Mouse (Mus musculus) heart, postnatal 0 days (tissue): ENCODE measurements around the gene Utp11. TPM values are rescaled to one million over a fixed set of nuclear protein-coding genes. Genes with fewer than 3 reads are reported as not detected.
"Not testable (repeated sequence)": the region's sequence is repeated elsewhere in the genome, so short reads cannot be mapped to it uniquely, and the experiment has no call there.

Experiments
- ATAC-seq: fragments of 200-750 bp; cut with Nextera tagmentation; 2 replicates; pipeline ENCODE4 v1.8.0; 2017; ENCODE audit warnings: low read depth, moderate number of reproducible peaks, moderate library complexity; ENCODE audit not compliant: insufficient read depth
- DNase-seq: peaks from one replicate; pipeline ENCODE4 v3.0.0-alpha.2; 2016; ENCODE audit warnings: low spot score
- H3K27ac ChIP-seq: fragments of 300-500 bp; sonication (generic); 2 replicates; pipeline ENCODE4 v1.5.1; 2014; ENCODE audit warnings: low read depth, mild to moderate bottlenecking
- H3K27me3 ChIP-seq: fragments of 300-500 bp; sonication (generic); 2 replicates; pipeline ENCODE4 v1.6.1; 2014; ENCODE audit warnings: low read length, mixed read lengths; ENCODE audit not compliant: control insufficient read depth, insufficient read depth
- H3K36me3 ChIP-seq: fragments of 300-500 bp; sonication (generic); replicated peaks from 2 replicates; pipeline ENCODE4 v1.6.1; 2014; ENCODE audit warnings: low read length, mixed read lengths; ENCODE audit not compliant: control insufficient read depth, insufficient read depth
- H3K4me1 ChIP-seq: fragments of 300-500 bp; sonication (generic); 2 replicates; pipeline ENCODE4 v1.6.1; 2014; ENCODE audit warnings: antibody characterized with exemption; ENCODE audit not compliant: control insufficient read depth, insufficient read depth
- H3K4me2 ChIP-seq: fragments of 300-500 bp; sonication (generic); 2 replicates; pipeline ENCODE4 v1.6.1; 2014; ENCODE audit warnings: low read depth, mild to moderate bottlenecking, low read length, moderate library complexity
- H3K4me3 ChIP-seq: fragments of 300-500 bp; sonication (generic); 2 replicates; pipeline ENCODE4 v1.5.1; 2014; ENCODE audit warnings: low read depth, low read length
- H3K9ac ChIP-seq: fragments of 300-500 bp; sonication (generic); replicated peaks from 2 replicates; pipeline ENCODE4 v1.6.1; 2014; ENCODE audit warnings: low read depth, low read length, mixed read lengths
- H3K9me3 ChIP-seq: fragments of 300-500 bp; sonication (generic); replicated peaks from 2 replicates; pipeline ENCODE4 v1.6.1; 2016; ENCODE audit warnings: low read length; ENCODE audit not compliant: control insufficient read depth
- CTCF ChIP-seq: IDR thresholded peaks from 2 replicates; pipeline ENCODE4 v1.5.1; 2016; ENCODE audit warnings: antibody characterized with exemption, control low read depth, low read depth
- EP300 ChIP-seq: IDR thresholded peaks from 2 replicates; pipeline ENCODE4 v1.6.1; 2016; ENCODE audit warnings: antibody characterized with exemption, low read depth
- WGBS: fragments of 180-500 bp; shearing (Covaris S2); extraction: QIAGEN DNeasy Blood & Tissue Kit; methylation state at CpG from one replicate; pipeline ENCODE4 v1.1.7; 2014; 5-methylcytosine and 5-hydroxymethylcytosine counted together
- polyA plus RNA-seq: library from polyadenylated mRNA; unstranded; fragments of >200 nt; fragmentation: Nextera tagmentation; extraction: Ambion mirVana; gene quantifications from 2 replicates; pipeline ENCODE4 v1.2.1, GENCODE M21; 2015
- total RNA-seq: library from RNA; depleted of rRNA; stranded (reverse); fragments of >200 nt; gene quantifications from 2 replicates; pipeline ENCODE4 v1.2.3, GENCODE M21; 2014; ENCODE audit warnings: low replicate concordance

Gene Utp11
- total and polyA plus RNA-seq, 2 experiments from 2014 or later: 5.5 to 33.4 TPM

DNA sequence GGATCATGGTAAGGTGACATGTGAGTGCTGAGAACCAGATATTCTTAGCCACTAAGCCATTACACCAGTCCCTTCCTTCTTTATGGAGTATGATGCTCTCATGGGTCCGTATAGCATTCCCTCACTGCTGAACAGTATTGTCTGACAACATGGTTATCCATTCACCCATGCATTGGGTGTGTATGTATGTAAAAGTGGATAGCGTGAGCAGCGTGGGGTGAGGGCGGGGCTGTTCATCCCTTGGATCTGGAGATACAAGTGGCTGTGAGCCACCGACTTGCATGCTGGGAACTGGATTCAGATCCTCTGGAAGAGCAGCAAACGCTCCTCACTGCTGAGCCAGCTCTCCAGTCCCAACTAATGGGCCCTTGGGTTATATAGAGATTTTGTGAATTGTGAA is 19.2 kb upstream of the Utp11 start:
- TF ChIP-seq EP300 (no peak), CTCF (no peak)
- Histone ChIP-seq H3K9ac (no peak overlapping the region), H3K27me3 (no peaks in the 10 kb centered on the region), H3K36me3 (peaks cover 19% of the 10 kb centered on the region), H3K4me2 (no peak overlapping the region), H3K27ac (no peak overlapping the region), H3K4me1 (peaks cover 28% of the 10 kb centered on the region), H3K4me3 (no peak overlapping the region), H3K9me3 (no peaks in the 10 kb centered on the region)
- ATAC-seq (no peak), DNase-seq (no peak)
- 75% methylated on average over 6 of the region's 6 CpGs for WGBS

DNA sequence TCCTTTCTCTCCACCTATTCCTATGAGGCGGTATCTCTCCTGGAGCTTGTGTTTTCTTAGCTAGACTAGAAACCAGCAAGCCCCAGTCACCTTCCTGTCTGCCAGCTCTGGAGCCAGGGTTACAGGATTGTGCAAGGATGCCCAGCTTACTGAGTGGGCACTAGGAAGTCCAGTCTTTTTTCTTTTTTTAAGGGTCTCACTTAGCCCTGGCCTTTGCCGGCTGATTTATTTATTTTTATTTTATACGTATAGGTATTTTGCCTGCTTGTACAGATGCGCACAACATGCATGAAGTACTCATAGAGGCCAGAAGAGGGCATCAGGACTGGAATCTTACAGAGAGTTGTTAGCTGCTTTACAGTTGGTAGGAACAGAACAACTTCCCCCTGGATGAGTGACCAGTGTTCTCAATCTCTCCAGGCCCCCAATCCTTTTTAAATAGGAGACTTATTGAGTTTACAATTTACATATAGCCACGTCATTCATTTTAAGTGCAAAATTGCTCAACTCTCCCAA is 17.4 kb upstream of the Utp11 start:
- Histone ChIP-seq H3K4me1 (peaks cover 26% of the 10 kb centered on the region), H3K4me3 (no peak overlapping the region), H3K9ac (0 out of 2 replicates have a peak overlapping the region, but pooled peaks have one; percentile 40), H3K4me2 (peak overlapping the region; percentile 77), H3K36me3 (peaks cover 16% of the 10 kb centered on the region), H3K27me3 (no peaks in the 10 kb centered on the region), H3K27ac (no peak overlapping the region; the same call in 1 of the 2 replicates), H3K9me3 (no peaks in the 10 kb centered on the region)
- 7% methylated on average over 5 of the region's 5 CpGs for WGBS
- DNase-seq (peak; percentile 74), ATAC-seq (no peak)
- no peak for TF ChIP-seq EP300
- TF ChIP-seq CTCF: peak; percentile 71

DNA sequence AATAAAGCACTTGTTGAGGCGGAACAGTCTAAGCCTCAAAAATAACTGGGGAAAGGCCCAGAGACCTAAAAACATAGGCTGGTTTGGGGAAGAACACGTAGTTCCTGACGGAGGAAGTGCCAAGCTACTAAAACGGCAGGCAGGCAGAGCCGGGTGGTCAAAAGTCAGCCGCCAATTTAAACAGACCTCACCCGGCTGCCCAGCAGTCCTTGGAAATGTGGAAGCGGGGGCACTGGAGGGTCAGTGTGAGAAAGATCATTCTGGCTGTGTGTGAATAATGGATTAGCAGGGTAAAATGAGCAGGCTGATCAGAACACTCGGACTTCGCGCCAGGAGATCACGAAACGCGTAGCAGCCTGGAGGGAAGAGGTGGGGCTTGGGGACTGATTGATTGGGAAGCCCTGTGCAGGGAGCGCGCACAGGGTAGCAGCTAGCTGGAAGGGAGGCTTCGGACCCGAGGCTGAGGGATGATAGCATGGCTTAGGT is 16.6 kb upstream of the Utp11 start:
- Histone ChIP-seq H3K36me3 (peaks cover 20% of the 10 kb centered on the region), H3K4me2 (peak overlapping the region; percentile 77), H3K9ac (peak overlapping the region; percentile 40), H3K4me1 (peaks cover 24% of the 10 kb centered on the region), H3K9me3 (no peaks in the 10 kb centered on the region), H3K27me3 (no peaks in the 10 kb centered on the region), H3K27ac (peak overlapping the region; percentile 91), H3K4me3 (peak overlapping the region; percentile 49)
- TF ChIP-seq EP300 (no peak), CTCF (0 out of 2 replicates have a peak, but pooled peaks have one; percentile 2)
- ATAC-seq (no peak), DNase-seq (peak; percentile 31)
- 5% methylated on average over 18 of the region's 18 CpGs for WGBS

DNA sequence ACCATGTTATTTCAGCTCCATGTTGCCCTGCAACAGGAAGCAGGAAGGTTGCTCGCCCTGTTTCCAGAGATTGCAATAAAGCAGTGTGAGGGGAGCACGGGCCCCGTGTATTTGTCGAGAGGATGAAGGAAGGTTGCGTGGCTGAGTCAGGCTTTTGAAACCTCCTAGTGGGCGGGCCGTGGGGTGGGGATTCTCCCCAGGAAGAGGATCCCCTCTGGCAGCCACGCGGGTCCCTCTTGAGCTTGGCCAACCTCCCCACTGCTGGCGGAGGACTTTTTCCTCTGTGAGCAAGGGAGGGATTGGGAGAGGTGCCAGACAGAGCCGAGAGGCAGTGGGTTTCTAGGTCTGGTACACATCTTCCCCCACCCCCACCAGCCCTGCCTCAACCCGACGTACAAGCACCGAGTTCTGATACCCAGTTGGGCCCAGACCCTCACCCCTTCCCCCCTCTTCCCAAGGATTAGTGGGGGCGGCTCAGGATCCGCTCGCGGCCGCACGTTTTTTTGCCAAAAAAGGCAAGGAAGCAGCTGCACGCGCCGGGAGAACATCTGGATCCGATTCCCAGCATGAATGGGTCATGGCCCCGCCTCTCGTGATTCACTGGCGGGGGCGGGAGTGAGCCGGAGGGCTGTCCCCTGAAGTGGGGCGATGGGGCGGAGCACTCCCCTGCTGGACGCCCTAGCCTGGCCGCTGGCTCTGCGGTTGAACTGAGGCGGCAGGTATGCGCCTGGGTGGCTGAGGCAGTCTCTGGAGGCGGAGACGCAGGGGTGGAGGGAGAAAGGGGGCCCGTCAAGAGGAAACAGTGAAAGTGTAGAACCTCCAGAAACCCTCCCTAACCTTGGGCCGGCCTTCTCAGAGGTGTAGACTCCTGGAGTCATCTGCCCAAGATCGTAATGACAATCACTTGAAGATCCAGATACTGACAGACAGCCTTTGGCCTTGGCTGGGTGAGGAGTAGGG is 15.4 kb upstream of the Utp11 start:
- Histone ChIP-seq H3K4me2 (peak overlapping the region; percentile 77), H3K4me3 (peak overlapping the region; percentile 49), H3K27ac (peak overlapping the region; percentile 91), H3K27me3 (no peaks in the 10 kb centered on the region), H3K4me1 (peaks cover 35% of the 10 kb centered on the region), H3K9me3 (no peaks in the 10 kb centered on the region), H3K9ac (peak overlapping the region; percentile 54), H3K36me3 (peaks cover 20% of the 10 kb centered on the region)
- TF ChIP-seq EP300: peak; percentile 69
- peak; percentile 32 for TF ChIP-seq CTCF
- DNase-seq (peak; percentile 84), ATAC-seq (peak; percentile 84)
- WGBS: 1% methylated on average over 40 of the region's 41 CpGs

DNA sequence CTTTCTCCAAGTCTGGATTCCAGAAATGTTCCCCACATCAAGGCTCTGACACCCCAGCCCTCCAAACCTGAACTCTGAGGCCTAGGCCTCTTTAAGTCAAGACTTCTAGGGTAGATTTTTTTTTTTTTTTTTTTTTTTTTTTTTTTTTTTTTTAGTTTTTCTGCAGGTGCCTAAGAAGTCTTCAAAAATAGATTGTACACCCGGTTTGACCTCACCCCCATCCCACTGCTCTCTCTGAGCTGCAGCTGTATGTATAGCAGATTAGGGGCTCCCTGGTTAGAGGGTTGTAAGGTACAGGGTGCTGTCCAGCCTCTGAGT is 14.8 kb upstream of the Utp11 start:
- Histone ChIP-seq H3K36me3 (peaks cover 20% of the 10 kb centered on the region), H3K4me1 (peaks cover 41% of the 10 kb centered on the region), H3K4me3 (peak overlapping the region; percentile 49; the same call in 1 of the 2 replicates), H3K27ac (peak overlapping the region; percentile 91), H3K4me2 (peak overlapping the region; percentile 77; the same call in 1 of the 2 replicates)
- not testable (repeated sequence) for H3K9ac ChIP-seq, DNase-seq, ATAC-seq, H3K27me3 ChIP-seq, H3K9me3 ChIP-seq
- 24% methylated on average over 1 of the region's 1 CpGs for WGBS

- not testable (repeated sequence) for H3K27me3 ChIP-seq, H3K4me3 ChIP-seq, H3K9ac ChIP-seq, ATAC-seq, DNase-seq, H3K4me2 ChIP-seq, H3K9me3 ChIP-seq
- Histone ChIP-seq H3K4me1 (peaks cover 42% of the 10 kb centered on the region), H3K27ac (peak overlapping the region; percentile 91; the same call in 1 of the 2 replicates), H3K36me3 (peaks cover 20% of the 10 kb centered on the region)
- 87% methylated on average over 25 of the region's 25 CpGs for WGBS
These were observed 14.2 kb upstream of the Utp11 start for GRCm38 (mm10) chr4:124707381-124708199.
